Mouse (Mus musculus): Measurements from ENCODE around the gene Btg2. TPM values are rescaled to one million over a fixed set of nuclear protein-coding genes. Genes with fewer than 3 reads are reported as not detected.
A peak's percentile ranks its signal among the peaks of the same experiment; 100 is the strongest.

The Btg2 gene
- polyA plus RNA-seq, 1 experiment from 2014 or later = 21.2 TPM

GRCm38 (mm10) chr1:134063086-134063772, 15.7 kb downstream of the Btg2 start:
- Histone ChIP-seq H3K27ac (peak overlapping the region; percentile 97), H3K4me1 (peaks cover 65% of the 10 kb centered on the region), H3K9ac (peak overlapping the region; percentile 45), H3K9me3 (no peaks in the 10 kb centered on the region), H3K27me3 (no peaks in the 10 kb centered on the region), H3K4me2 (peak overlapping the region; percentile 45), H3K4me3 (peak overlapping the region; percentile 12; the same call in 1 of the 2 replicates), H3K36me3 (no peaks in the 10 kb centered on the region)
- no peak; the same call in 1 of the 2 replicates for ATAC-seq (ENCODE audit: insufficient number of reproducible peaks, insufficient read depth, low FRiP score, low TSS enrichment, low read depth)
- 4% methylated on average over 33 of the region's 33 CpGs for WGBS

GRCm38 (mm10) chr1:134062411-134063085, 16.4 kb downstream of the Btg2 start:
- peak overlapping the region; percentile 45 for H3K9ac ChIP-seq
- peak overlapping the region; percentile 12; the same call in 1 of the 2 replicates for H3K4me3 ChIP-seq
- ATAC-seq (ENCODE audit: insufficient number of reproducible peaks, insufficient read depth, low FRiP score, low TSS enrichment, low read depth) = no peak

GRCm38 (mm10) chr1:134061915-134062314, 17.0 kb downstream of the Btg2 start:
- H3K9ac ChIP-seq = no peak overlapping the region
- H3K9me3 ChIP-seq = no peaks in the 10 kb centered on the region
- ATAC-seq (ENCODE audit: insufficient number of reproducible peaks, insufficient read depth, low FRiP score, low TSS enrichment, low read depth) = no peak
- H3K4me3 ChIP-seq = no peak overlapping the region
- H3K4me2 ChIP-seq = peak overlapping the region; percentile 75; the same call in 1 of the 2 replicates
- peak overlapping the region; percentile 97 for H3K27ac ChIP-seq
- no peaks in the 10 kb centered on the region for H3K27me3 ChIP-seq
- H3K36me3 ChIP-seq = no peaks in the 10 kb centered on the region
- peaks cover 54% of the 10 kb centered on the region for H3K4me1 ChIP-seq
- WGBS = 53% methylated on average over 3 of the region's 3 CpGs

More at GRCm38 (mm10) chr1:134062411-134063085, 16.4 kb downstream of the Btg2 start:
- Histone ChIP-seq H3K27me3 (no peaks in the 10 kb centered on the region), H3K36me3 (no peaks in the 10 kb centered on the region), H3K27ac (peak overlapping the region; percentile 97), H3K4me1 (peaks cover 60% of the 10 kb centered on the region), H3K9me3 (no peaks in the 10 kb centered on the region), H3K4me2 (peak overlapping the region; percentile 45)
- 8% methylated on average over 11 of the region's 11 CpGs for WGBS

- no peaks in the 10 kb centered on the region for H3K36me3 ChIP-seq
- H3K4me1 ChIP-seq = peaks cover 47% of the 10 kb centered on the region
- peak overlapping the region; percentile 97 for H3K27ac ChIP-seq
- H3K4me2 ChIP-seq = peak overlapping the region; percentile 75
- peak overlapping the region; percentile 66 for H3K9ac ChIP-seq
- 2% methylated on average over 31 of the region's 31 CpGs for WGBS
- H3K9me3 ChIP-seq = no peaks in the 10 kb centered on the region
- H3K4me3 ChIP-seq = peak overlapping the region; percentile 39
- H3K27me3 ChIP-seq = no peaks in the 10 kb centered on the region
- peak; percentile 90 for ATAC-seq (ENCODE audit: insufficient number of reproducible peaks, insufficient read depth, low FRiP score, low TSS enrichment, low read depth)
Measured at GRCm38 (mm10) chr1:134060849-134061569, 17.9 kb downstream of the Btg2 start.

GRCm38 (mm10) chr1:134059739-134060695, 18.9 kb downstream of the Btg2 start:
- Histone ChIP-seq H3K9me3 (no peaks in the 10 kb centered on the region), H3K4me1 (peaks cover 47% of the 10 kb centered on the region), H3K4me3 (peak overlapping the region; percentile 39), H3K27me3 (no peaks in the 10 kb centered on the region), H3K4me2 (peak overlapping the region; percentile 75), H3K27ac (peak overlapping the region; percentile 97), H3K36me3 (no peaks in the 10 kb centered on the region), H3K9ac (peak overlapping the region; percentile 66)
- ATAC-seq (ENCODE audit: insufficient number of reproducible peaks, insufficient read depth, low FRiP score, low TSS enrichment, low read depth) = no peak
- 69% methylated on average over 16 of the region's 16 CpGs for WGBS

GRCm38 (mm10) chr1:134058870-134059269, 20.1 kb downstream of the Btg2 start:
- no peaks in the 10 kb centered on the region for H3K9me3 ChIP-seq
- no peak overlapping the region for H3K27ac ChIP-seq
- no peak overlapping the region for H3K4me2 ChIP-seq
- H3K27me3 ChIP-seq = no peaks in the 10 kb centered on the region
- no peak for ATAC-seq (ENCODE audit: insufficient number of reproducible peaks, insufficient read depth, low FRiP score, low TSS enrichment, low read depth)
- H3K4me1 ChIP-seq = peaks cover 40% of the 10 kb centered on the region
- H3K36me3 ChIP-seq = no peaks in the 10 kb centered on the region
- H3K4me3 ChIP-seq = no peak overlapping the region
- H3K9ac ChIP-seq = no peak overlapping the region
- 63% methylated on average over 6 of the region's 6 CpGs for WGBS

GRCm38 (mm10) chr1:134057736-134058135, 21.2 kb downstream of the Btg2 start:
- ATAC-seq (ENCODE audit: insufficient number of reproducible peaks, insufficient read depth, low FRiP score, low TSS enrichment, low read depth) = no peak
- WGBS = 81% methylated on average over 8 of the region's 8 CpGs
- no peak overlapping the region for H3K27ac ChIP-seq

GRCm38 (mm10) chr1:134056285-134056684, 22.6 kb downstream of the Btg2 start:
- Histone ChIP-seq H3K4me3 (no peak overlapping the region), H3K27ac (no peak overlapping the region), H3K27me3 (no peaks in the 10 kb centered on the region), H3K4me2 (no peak overlapping the region), H3K4me1 (peaks cover 14% of the 10 kb centered on the region), H3K36me3 (no peaks in the 10 kb centered on the region), H3K9me3 (no peaks in the 10 kb centered on the region), H3K9ac (no peak overlapping the region)
- ATAC-seq (ENCODE audit: insufficient number of reproducible peaks, insufficient read depth, low FRiP score, low TSS enrichment, low read depth) = no peak
- 73% methylated on average over 4 of the region's 4 CpGs for WGBS

More at GRCm38 (mm10) chr1:134057736-134058135, 21.2 kb downstream of the Btg2 start:
- no peak overlapping the region for H3K9ac ChIP-seq
- H3K4me3 ChIP-seq = no peak overlapping the region
- no peaks in the 10 kb centered on the region for H3K36me3 ChIP-seq
- H3K4me2 ChIP-seq = no peak overlapping the region
- no peaks in the 10 kb centered on the region for H3K27me3 ChIP-seq
- no peaks in the 10 kb centered on the region for H3K9me3 ChIP-seq
- peaks cover 29% of the 10 kb centered on the region for H3K4me1 ChIP-seq

GRCm38 (mm10) chr1:134055666-134056245, 23.2 kb downstream of the Btg2 start:
- ATAC-seq (ENCODE audit: insufficient number of reproducible peaks, insufficient read depth, low FRiP score, low TSS enrichment, low read depth) = no peak
- H3K4me2 ChIP-seq = no peak overlapping the region

GRCm38 (mm10) chr1:134055058-134055457, 23.9 kb downstream of the Btg2 start:
- H3K4me2 ChIP-seq = no peak overlapping the region
- H3K4me1 ChIP-seq = peaks cover 4% of the 10 kb centered on the region
- H3K9me3 ChIP-seq = no peaks in the 10 kb centered on the region
- H3K36me3 ChIP-seq = no peaks in the 10 kb centered on the region
- no peak overlapping the region for H3K9ac ChIP-seq
- no peak overlapping the region for H3K27ac ChIP-seq
- no peak overlapping the region for H3K4me3 ChIP-seq
- ATAC-seq (ENCODE audit: insufficient number of reproducible peaks, insufficient read depth, low FRiP score, low TSS enrichment, low read depth) = no peak
- no peaks in the 10 kb centered on the region; the same call in 1 of the 2 replicates for H3K27me3 ChIP-seq
- 70% methylated on average over 9 of the region's 9 CpGs for WGBS

More at GRCm38 (mm10) chr1:134055666-134056245, 23.2 kb downstream of the Btg2 start:
- Histone ChIP-seq H3K9ac (no peak overlapping the region), H3K36me3 (no peaks in the 10 kb centered on the region), H3K27ac (no peak overlapping the region), H3K4me3 (no peak overlapping the region), H3K9me3 (no peaks in the 10 kb centered on the region), H3K27me3 (no peaks in the 10 kb centered on the region), H3K4me1 (peaks cover 10% of the 10 kb centered on the region)
- WGBS = 88% methylated on average over 9 of the region's 9 CpGs
